Mouse (Mus musculus) liver, embryonic 14.5 days (tissue): Measurements from ENCODE around the gene Ier3.

Experiments
- CTCF ChIP-seq: IDR thresholded peaks from 2 replicates; pipeline ENCODE4 v1.5.1; 2016; ENCODE audit warnings: antibody characterized with exemption, low read depth, control low read depth
- EP300 ChIP-seq: IDR thresholded peaks from 2 replicates; pipeline ENCODE4 v1.6.1; 2016; ENCODE audit warnings: antibody characterized with exemption, low read depth

DNA sequence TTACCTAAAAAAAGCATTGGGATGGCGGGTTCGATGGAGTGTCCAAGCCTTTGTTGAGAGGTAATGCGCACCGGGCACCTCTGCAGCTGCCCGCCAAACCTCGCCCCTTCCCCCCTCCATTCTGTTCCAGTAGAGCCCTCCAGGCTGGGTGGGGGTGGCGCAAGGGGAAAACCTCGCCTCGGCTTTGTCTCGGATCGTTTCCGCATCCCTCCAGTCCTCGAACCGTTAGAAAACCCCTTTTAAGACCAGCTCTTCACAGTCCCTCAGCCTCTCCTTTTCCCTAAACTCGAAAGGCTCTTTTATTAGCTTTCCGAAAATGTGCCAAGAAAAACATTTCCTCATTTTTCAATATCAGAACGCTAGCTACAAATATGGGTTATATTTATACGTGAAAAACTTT, 16.0 kb downstream of the Ier3 start:
- TF ChIP-seq CTCF, result no peak
- TF ChIP-seq EP300, result no peak
